Mouse (Mus musculus): ENCODE measurements at regions not wholly inside any gene's neighbourhood (a gene's known extent, or its start where the extent isn't known, plus 50 kb on each side); places are given as distances from the start of the nearest gene placed in this dataset.
"Not testable (repeated sequence)": the region's sequence is repeated elsewhere in the genome, so short reads cannot be mapped to it uniquely, and the experiment has no call there.

DNA sequence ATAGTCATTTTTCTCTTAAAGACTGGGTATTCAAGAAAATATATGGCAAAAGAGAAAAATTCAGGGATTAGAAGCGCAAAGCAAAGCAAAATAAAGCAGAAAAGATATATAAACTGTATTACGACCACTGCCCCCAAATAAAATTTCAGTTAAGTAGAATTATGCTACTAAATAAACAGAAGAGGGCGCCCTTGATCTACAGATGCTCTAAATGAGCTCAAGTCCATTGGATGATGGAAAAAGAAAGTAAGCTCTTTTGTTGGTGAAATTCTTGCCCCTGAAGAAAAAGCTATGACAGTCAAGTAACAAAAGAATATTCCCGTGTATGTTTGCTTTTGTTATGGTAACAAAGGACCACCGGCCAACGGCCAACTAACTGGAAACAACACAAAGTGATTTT is 165.5 kb upstream of the Stk26 start:
- H3K27ac ChIP-seq (ENCODE audit: low read depth, low read length), result no peak overlapping the region
- no peak for ATAC-seq (replicated peaks; ENCODE audit: low FRiP score)
- no peaks in the 10 kb centered on the region for H3K36me3 ChIP-seq (ENCODE audit: control insufficient read depth, insufficient read depth, low read length)
- H3K4me2 ChIP-seq (ENCODE audit: low read depth, low read length, severe bottlenecking), result no peak overlapping the region
- H3K4me1 ChIP-seq (replicated peaks; ENCODE audit: control insufficient read depth, insufficient read depth, low read length), result no peaks in the 10 kb centered on the region
- H3K27me3 ChIP-seq (ENCODE audit: control insufficient read depth, insufficient read depth, low read length), result no peaks in the 10 kb centered on the region
- no peaks in the 10 kb centered on the region for H3K9me3 ChIP-seq (ENCODE audit: control insufficient read depth, low read length)
- no peak overlapping the region for H3K4me3 ChIP-seq (ENCODE audit: low read depth, low read length)
- no peak for DNase-seq (ENCODE audit: low spot score)
- 33% methylated on average over 6 of the region's 6 CpGs for WGBS
- no peak overlapping the region for H3K9ac ChIP-seq (ENCODE audit: low read length)

DNA sequence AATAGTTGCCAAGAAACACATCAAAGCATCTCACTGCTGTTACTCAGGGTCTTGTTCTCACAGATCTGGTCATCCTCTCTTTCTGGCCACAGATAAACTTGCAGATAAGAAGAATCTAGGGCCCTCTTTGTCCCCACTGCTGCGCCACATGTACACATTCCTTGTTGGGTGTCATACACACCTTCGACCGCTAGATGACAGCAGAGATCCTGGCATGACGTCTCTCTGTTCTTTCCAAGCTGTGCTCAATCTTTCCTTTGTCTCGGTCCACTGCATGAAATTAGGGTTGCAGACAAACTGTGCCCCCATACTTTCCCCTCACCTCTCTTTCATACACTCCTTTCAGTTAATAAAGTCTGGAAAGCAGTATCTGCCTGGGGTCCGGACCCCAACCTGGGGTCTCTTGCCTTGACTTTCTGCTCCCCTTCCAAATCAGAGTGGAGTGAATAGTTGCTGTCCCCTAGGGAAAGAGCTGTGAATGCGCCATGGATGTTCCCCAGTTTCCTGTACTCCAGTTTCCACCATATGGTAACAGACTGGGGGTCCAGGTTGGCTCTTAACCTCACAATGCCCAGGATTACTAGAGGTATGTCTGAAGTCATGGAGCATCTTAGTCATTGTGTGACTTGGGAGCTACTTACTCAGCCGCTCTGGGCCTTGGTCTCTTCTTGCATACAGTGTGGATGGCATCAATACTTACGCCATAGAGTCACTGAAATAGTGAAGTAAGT is 182.8 kb upstream of the Stk26 start:
- H3K9me3 ChIP-seq (ENCODE audit: control insufficient read depth, low read length), result no peaks in the 10 kb centered on the region
- 36% methylated on average over 9 of the region's 9 CpGs for WGBS
- DNase-seq (ENCODE audit: low spot score), result peak; percentile 82
- peak overlapping the region; percentile 20; the same call in 1 of the 2 replicates for H3K9ac ChIP-seq (ENCODE audit: low read length)
- H3K4me3 ChIP-seq (ENCODE audit: low read depth, low read length), result no peak overlapping the region
- no peaks in the 10 kb centered on the region for H3K36me3 ChIP-seq (ENCODE audit: control insufficient read depth, insufficient read depth, low read length)
- H3K27ac ChIP-seq (ENCODE audit: low read depth, low read length), result no peak overlapping the region
- H3K27me3 ChIP-seq (ENCODE audit: control insufficient read depth, insufficient read depth, low read length), result no peaks in the 10 kb centered on the region
- no peak overlapping the region for H3K4me2 ChIP-seq (ENCODE audit: low read depth, low read length, severe bottlenecking)
- H3K4me1 ChIP-seq (replicated peaks; ENCODE audit: control insufficient read depth, insufficient read depth, low read length), result no peaks in the 10 kb centered on the region
- peak; percentile 69 for ATAC-seq (replicated peaks; ENCODE audit: low FRiP score)

DNA sequence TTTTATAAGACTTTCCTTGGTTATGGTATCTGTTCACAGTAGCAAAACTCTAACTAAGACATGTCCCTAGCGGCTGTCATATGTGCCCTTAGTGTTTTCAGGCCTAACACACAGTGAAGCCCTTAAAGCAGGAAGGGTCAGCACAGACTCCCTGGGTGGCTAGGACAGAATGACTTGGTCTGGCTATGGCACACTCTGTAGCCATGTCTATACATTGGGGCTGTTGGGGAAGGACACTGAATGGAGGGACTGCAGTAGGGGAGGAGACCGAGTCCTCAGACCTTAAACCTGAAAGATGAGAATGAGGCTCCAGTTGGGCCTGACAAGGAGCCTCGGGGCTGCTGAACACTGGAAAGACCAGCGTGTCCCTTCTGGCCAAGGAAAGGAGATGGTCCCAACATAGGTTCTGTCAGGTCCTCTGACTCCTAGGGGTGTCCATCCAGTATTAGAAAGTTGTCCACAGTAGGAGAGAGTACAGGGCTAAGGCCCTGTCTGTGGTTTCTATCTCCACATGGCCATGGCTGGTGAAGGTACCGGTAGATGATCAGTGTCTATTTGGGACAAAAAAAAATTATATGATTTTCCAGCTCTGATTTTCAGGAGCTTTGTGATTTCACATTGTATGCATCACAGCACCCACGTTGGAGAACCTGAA is 183.5 kb upstream of the Stk26 start:
- H3K4me2 ChIP-seq (ENCODE audit: low read depth, low read length, severe bottlenecking), result no peak overlapping the region
- no peak overlapping the region for H3K9ac ChIP-seq (ENCODE audit: low read length)
- ATAC-seq (replicated peaks; ENCODE audit: low FRiP score) (no peak), DNase-seq (ENCODE audit: low spot score) (no peak)
- no peaks in the 10 kb centered on the region for H3K36me3 ChIP-seq (ENCODE audit: control insufficient read depth, insufficient read depth, low read length)
- H3K4me3 ChIP-seq (ENCODE audit: low read depth, low read length), result no peak overlapping the region
- H3K27me3 ChIP-seq (ENCODE audit: control insufficient read depth, insufficient read depth, low read length), result no peaks in the 10 kb centered on the region
- no peaks in the 10 kb centered on the region for H3K9me3 ChIP-seq (ENCODE audit: control insufficient read depth, low read length)
- no peaks in the 10 kb centered on the region for H3K4me1 ChIP-seq (replicated peaks; ENCODE audit: control insufficient read depth, insufficient read depth, low read length)
- H3K27ac ChIP-seq (ENCODE audit: low read depth, low read length), result no peak overlapping the region
- WGBS, result 68% methylated on average over 6 of the region's 6 CpGs

DNA sequence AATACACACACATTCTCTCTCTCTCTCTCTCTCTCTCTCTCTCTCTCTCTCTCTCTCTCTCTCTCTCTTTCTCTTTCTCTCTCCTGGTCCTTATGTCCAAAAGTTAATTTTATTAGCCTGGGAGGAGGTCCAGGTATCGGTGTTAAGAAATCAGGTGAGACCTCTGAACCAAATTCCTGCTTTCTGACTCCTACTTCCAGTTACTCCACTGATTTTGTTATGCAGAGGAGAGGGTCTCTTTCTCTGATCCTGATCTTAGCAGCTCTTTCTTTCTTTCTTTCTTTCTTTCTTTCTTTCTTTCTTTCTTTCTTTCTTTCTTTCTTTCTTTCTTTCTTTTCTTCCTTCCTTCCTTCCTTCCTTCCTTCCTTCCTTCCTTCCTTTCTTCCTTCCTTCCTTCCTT is 185.5 kb upstream of the Stk26 start:
- not testable (repeated sequence) for H3K4me2 ChIP-seq (ENCODE audit: low read depth, low read length, severe bottlenecking); H3K27me3 ChIP-seq (ENCODE audit: control insufficient read depth, insufficient read depth, low read length); H3K36me3 ChIP-seq (ENCODE audit: control insufficient read depth, insufficient read depth, low read length); H3K4me1 ChIP-seq (replicated peaks; ENCODE audit: control insufficient read depth, insufficient read depth, low read length); ATAC-seq (replicated peaks; ENCODE audit: low FRiP score); H3K27ac ChIP-seq (ENCODE audit: low read depth, low read length); H3K4me3 ChIP-seq (ENCODE audit: low read depth, low read length); H3K9ac ChIP-seq (ENCODE audit: low read length); H3K9me3 ChIP-seq (ENCODE audit: control insufficient read depth, low read length); DNase-seq (ENCODE audit: low spot score)
- WGBS, result 100% methylated on average over 1 of the region's 1 CpGs

DNA sequence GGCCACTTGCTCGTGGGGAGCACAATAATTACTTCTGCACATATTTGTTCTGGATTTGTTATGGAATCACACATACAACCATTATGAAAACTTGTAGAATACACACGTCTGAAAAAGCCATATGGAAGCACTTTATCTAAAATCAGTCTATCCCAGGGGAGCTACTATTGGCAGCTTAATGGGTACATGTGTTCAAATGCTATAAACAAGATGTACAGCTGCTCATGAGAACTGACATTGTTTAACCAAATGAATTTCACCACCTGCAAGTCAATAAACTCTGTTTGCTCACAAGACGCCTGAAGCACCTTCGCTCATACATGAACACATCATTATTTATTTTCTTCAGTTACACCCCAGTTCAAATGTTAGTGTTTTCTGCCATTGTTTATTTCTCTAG is 199.5 kb upstream of the Stk26 start:
- Histone ChIP-seq H3K4me1 (replicated peaks; ENCODE audit: control insufficient read depth, insufficient read depth, low read length) (no peaks in the 10 kb centered on the region), H3K9me3 (ENCODE audit: control insufficient read depth, low read length) (no peaks in the 10 kb centered on the region), H3K27me3 (ENCODE audit: control insufficient read depth, insufficient read depth, low read length) (no peaks in the 10 kb centered on the region), H3K27ac (ENCODE audit: low read depth, low read length) (no peak overlapping the region), H3K36me3 (ENCODE audit: control insufficient read depth, insufficient read depth, low read length) (no peaks in the 10 kb centered on the region), H3K4me3 (ENCODE audit: low read depth, low read length) (no peak overlapping the region), H3K9ac (ENCODE audit: low read length) (no peak overlapping the region), H3K4me2 (ENCODE audit: low read depth, low read length, severe bottlenecking) (no peak overlapping the region)
- no peak for DNase-seq (ENCODE audit: low spot score)
- ATAC-seq (replicated peaks; ENCODE audit: low FRiP score), result no peak
- WGBS, result 71% methylated on average over 4 of the region's 4 CpGs

DNA sequence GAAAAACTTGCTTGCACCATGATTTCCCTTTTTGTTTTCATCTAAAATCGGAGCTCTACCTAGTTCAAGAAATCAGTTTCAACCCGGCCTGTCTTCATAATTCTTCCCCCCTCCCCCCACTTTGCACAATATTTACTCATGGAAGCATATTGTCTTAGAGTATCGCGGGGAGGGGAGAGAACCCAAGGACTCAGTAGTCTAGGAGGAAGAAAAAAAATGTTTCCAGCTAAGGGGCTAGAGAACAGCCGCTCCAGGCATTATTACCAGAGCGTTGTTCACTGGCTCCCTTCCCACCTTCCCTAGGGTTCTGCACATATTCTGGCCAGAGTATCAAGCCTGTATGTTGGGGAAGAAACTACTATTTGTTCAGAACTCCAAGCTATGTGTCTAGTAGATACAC is 205.2 kb upstream of the Stk26 start:
- ATAC-seq (replicated peaks; ENCODE audit: low FRiP score) (no peak; the same call in 1 of the 2 replicates), DNase-seq (ENCODE audit: low spot score) (no peak)
- no peaks in the 10 kb centered on the region for H3K36me3 ChIP-seq (ENCODE audit: control insufficient read depth, insufficient read depth, low read length)
- H3K4me2 ChIP-seq (ENCODE audit: low read depth, low read length, severe bottlenecking), result peak overlapping the region; percentile 43
- peak overlapping the region; percentile 41 for H3K9ac ChIP-seq (ENCODE audit: low read length)
- no peaks in the 10 kb centered on the region for H3K27me3 ChIP-seq (ENCODE audit: control insufficient read depth, insufficient read depth, low read length)
- no peaks in the 10 kb centered on the region for H3K9me3 ChIP-seq (ENCODE audit: control insufficient read depth, low read length)
- no peak overlapping the region for H3K27ac ChIP-seq (ENCODE audit: low read depth, low read length)
- WGBS, result 39% methylated on average over 6 of the region's 6 CpGs
- peak overlapping the region; percentile 46 for H3K4me3 ChIP-seq (ENCODE audit: low read depth, low read length)
- no peaks in the 10 kb centered on the region for H3K4me1 ChIP-seq (replicated peaks; ENCODE audit: control insufficient read depth, insufficient read depth, low read length)

DNA sequence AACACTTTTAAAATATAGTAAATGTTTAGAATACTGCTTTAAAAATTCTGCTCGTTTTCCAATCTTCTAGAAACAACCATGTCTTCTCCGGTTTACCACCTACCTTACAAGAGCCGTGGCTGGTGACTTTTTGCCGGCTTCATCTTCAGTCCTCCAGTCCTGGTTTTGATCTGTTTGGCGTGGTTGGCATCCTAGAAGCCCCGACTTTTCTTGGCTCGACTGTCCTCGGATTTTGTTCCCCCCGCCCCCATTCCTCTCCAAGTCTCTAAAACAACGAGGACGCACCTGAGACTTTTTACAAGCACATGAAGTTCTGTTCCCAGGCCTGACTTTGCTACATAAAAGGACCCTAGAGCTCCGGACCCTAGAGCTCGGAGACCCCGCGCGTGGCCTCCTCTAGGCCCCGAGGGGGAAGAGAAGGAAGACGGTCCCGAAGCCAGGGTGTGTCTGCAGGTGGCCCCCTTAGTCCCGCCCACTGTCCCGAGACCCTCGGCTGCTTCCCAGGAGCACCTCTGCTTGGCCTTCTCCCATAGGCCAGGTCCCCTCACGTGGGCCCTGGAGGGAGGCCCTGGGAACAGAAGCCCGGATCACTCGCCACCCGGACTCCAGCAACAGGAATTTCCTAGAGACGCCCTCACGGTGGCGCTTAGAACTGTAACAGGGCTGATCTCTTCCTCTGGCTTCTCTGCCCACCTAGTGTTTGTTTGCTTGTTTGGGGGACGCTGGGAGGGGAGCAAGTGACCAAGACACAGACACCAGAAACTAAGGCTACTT is 205.8 kb upstream of the Stk26 start:
- peak; percentile 100 for ATAC-seq (replicated peaks; ENCODE audit: low FRiP score)
- H3K4me1 ChIP-seq (replicated peaks; ENCODE audit: control insufficient read depth, insufficient read depth, low read length), result no peaks in the 10 kb centered on the region
- H3K27ac ChIP-seq (ENCODE audit: low read depth, low read length), result no peak overlapping the region
- H3K9ac ChIP-seq (ENCODE audit: low read length), result peak overlapping the region; percentile 53
- DNase-seq (ENCODE audit: low spot score), result peak; percentile 89
- H3K4me2 ChIP-seq (ENCODE audit: low read depth, low read length, severe bottlenecking), result peak overlapping the region; percentile 43
- H3K27me3 ChIP-seq (ENCODE audit: control insufficient read depth, insufficient read depth, low read length), result no peaks in the 10 kb centered on the region
- no peaks in the 10 kb centered on the region for H3K36me3 ChIP-seq (ENCODE audit: control insufficient read depth, insufficient read depth, low read length)
- H3K4me3 ChIP-seq (ENCODE audit: low read depth, low read length), result peak overlapping the region; percentile 46
- WGBS, result 16% methylated on average over 24 of the region's 30 CpGs
- H3K9me3 ChIP-seq (ENCODE audit: control insufficient read depth, low read length), result no peaks in the 10 kb centered on the region

DNA sequence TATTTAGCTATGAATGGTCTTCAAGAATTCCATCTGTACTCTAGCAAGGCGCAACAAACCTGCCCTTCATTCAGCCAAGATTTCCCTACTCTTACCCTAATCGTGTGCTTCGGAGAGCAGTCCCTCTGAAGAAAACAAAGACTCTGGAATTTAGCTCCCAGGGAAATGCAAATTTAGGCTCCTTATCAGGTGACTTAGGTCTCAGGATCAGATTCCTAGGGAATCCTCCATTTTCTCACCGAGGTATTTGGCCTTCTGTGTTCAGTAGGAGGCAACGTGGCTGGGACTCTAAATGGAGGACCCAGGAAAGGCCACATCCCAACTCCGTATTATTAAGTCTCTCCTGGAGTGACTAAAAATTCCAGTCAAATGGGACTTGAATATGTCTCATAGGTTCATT is 204.2 kb upstream of the Olfr1324 start:
- DNase-seq (ENCODE audit: low spot score), result no peak
- Histone ChIP-seq H3K36me3 (ENCODE audit: control insufficient read depth, insufficient read depth, low read length) (no peaks in the 10 kb centered on the region), H3K27ac (ENCODE audit: low read depth, low read length) (no peak overlapping the region), H3K9ac (ENCODE audit: low read length) (no peak overlapping the region), H3K4me1 (replicated peaks; ENCODE audit: control insufficient read depth, insufficient read depth, low read length) (no peaks in the 10 kb centered on the region), H3K4me2 (ENCODE audit: low read depth, low read length, severe bottlenecking) (no peak overlapping the region), H3K4me3 (ENCODE audit: low read depth, low read length) (no peak overlapping the region), H3K9me3 (ENCODE audit: control insufficient read depth, low read length) (no peaks in the 10 kb centered on the region), H3K27me3 (ENCODE audit: control insufficient read depth, insufficient read depth, low read length) (no peaks in the 10 kb centered on the region)
- ATAC-seq (replicated peaks; ENCODE audit: low FRiP score), result no peak
- 23% methylated on average over 6 of the region's 6 CpGs for WGBS

Data from forebrain, embryonic 11.5 days (tissue).